Mouse (Mus musculus) brain, adult 2 months (tissue): Measurements from ENCODE around the gene Rpain.

Source experiments
- DNase-seq: peaks from one replicate; pipeline ENCODE4 v3.0.0; 2011; ENCODE audit warnings: low read depth, low spot score

Rpain gene

GRCm38 (mm10) chr11:70969821-70970559 lies at the start of gene Rpain, which contains the start of gene Nup88:
TSS of gene Rpain (plus strand) at chr11:70970213.
TSS of gene Nup88 (minus strand) at chr11:70969973.
- peak; percentile 99 for DNase-seq

GRCm38 (mm10) chr11:70931461-70931860 lies 38.6 kb upstream of the Rpain start:
- DNase-seq = no peak

- DNase-seq = peak; percentile 17
These were observed 34.7 kb upstream of the Rpain start for GRCm38 (mm10) chr11:70935316-70935715.

GRCm38 (mm10) chr11:70942596-70942995 lies 27.4 kb upstream of the Rpain start:
- DNase-seq = peak; percentile 30

- DNase-seq = no peak
These were observed 26.4 kb upstream of the Rpain start for GRCm38 (mm10) chr11:70943651-70944050.

- DNase-seq = peak; percentile 55
These were observed 24.8 kb upstream of the Rpain start for GRCm38 (mm10) chr11:70944935-70945817.

- no peak for DNase-seq
These were observed 15.3 kb upstream of the Rpain start for GRCm38 (mm10) chr11:70954711-70955110.

- DNase-seq = peak; percentile 79
These were observed 9.0 kb upstream of the Rpain start for GRCm38 (mm10) chr11:70960786-70961554.

GRCm38 (mm10) chr11:70964222-70964907 lies 5.6 kb upstream of the Rpain start:
- no peak for DNase-seq

GRCm38 (mm10) chr11:70969271-70969794 lies 680 bp upstream of the Rpain start:
- no peak for DNase-seq

GRCm38 (mm10) chr11:70970560-70971540 lies 837 bp downstream of the Rpain start:
- peak; percentile 63 for DNase-seq

GRCm38 (mm10) chr11:70972586-70972985 lies 2.6 kb downstream of the Rpain start:
- DNase-seq = no peak

GRCm38 (mm10) chr11:70973947-70974346 lies 3.9 kb downstream of the Rpain start:
- no peak for DNase-seq

GRCm38 (mm10) chr11:70975193-70975592 lies 5.2 kb downstream of the Rpain start:
- peak; percentile 57 for DNase-seq

- no peak for DNase-seq
These were observed 7.3 kb downstream of the Rpain start for GRCm38 (mm10) chr11:70977293-70977692.

- DNase-seq = no peak
These were observed 10.2 kb downstream of the Rpain start for GRCm38 (mm10) chr11:70980232-70980631.

GRCm38 (mm10) chr11:70980751-70981510 lies 10.9 kb downstream of the Rpain start:
- no peak for DNase-seq

GRCm38 (mm10) chr11:70982030-70982429 lies 12.0 kb downstream of the Rpain start:
- DNase-seq = no peak
